Mouse (Mus musculus): Measurements from ENCODE around the gene Ppp1r14b. TPM values are rescaled to one million over a fixed set of nuclear protein-coding genes. Genes with fewer than 3 reads are reported as not detected.

Gene Ppp1r14b
- total RNA-seq, 4 experiments from 2014 or later: 56.6 to 72.1 (median 59.0) TPM

DNA sequence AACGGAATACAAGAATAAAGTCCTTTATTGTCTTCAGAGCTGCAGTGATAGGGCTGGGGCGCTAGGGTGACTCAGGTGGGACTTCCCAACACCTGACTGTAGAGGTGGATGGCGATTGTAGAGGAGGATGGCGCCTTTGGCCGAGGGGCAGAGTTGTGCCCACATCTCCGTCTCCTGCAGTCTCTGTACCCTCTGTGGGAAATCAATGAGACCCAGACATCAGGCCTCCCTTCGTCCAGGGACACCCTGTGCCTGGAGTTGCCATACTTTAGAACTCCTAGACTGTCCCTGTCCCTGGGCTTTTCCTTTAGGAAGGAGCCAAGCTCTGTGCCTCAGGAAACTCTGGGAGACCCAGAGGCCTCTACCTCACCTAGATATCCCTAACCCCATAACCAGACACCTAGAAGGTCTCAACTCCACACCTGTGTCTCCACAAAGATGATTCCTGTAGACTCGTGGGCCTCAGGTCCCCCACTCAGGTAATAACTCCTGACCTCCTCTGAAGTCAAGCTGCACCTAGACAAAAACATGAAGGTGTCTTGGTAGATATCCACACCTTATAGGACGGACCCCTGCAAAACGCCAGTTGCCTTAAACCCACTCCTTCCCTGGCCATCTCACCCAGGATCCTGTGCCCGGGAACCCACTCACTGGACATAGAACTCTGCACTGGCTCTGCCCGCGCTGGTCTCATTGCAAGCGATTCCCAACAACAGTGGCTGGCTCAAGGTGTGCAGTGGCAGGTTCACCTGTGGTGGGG, 18.4 kb downstream of the Ppp1r14b start:
- peak in 1 of 2 experiments; percentile 22 for DNase-seq (ENCODE audit: low spot score in 2 of 2)

DNA sequence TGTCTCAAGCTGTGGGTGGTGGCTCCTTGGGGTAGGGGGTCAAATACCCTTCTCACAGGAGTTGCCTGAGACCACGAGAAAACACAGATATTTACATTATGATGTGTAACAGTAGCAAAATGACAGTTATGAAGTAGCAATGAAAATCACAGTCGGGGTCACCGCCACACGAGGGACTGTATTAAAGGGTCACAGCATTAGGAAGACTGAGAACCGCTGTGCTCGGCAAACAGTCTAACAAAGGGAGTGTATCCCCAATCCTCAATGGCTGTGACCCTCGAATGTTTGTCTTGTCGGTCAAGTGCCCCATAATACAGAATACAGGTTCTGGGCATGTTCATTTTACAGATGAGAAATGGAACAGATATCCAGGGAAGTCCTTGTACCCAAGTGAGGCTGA, 19.2 kb downstream of the Ppp1r14b start:
- no peak for DNase-seq (ENCODE audit: low spot score in 2 of 2)

DNA sequence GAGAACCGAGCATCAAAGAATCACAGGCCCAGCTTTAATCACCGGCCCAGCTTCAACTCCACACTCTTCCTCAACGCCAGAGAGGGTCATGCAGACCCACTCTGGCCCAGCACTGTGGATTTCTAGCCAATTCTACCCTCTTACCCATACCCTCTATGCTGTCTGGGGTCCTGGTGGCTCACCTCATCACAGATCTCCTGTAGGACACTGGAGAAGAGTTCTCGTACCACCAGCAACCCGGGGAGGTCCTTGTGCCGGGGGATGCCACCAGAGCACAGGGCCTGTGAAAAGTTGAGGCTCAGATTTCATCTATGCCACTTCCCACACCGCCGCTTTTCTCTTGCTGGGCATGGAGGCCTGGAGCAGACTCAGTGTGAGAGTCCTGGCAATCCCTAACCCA, 19.7 kb downstream of the Ppp1r14b start:
- DNase-seq (ENCODE audit: low spot score in 2 of 2): no peak

DNA sequence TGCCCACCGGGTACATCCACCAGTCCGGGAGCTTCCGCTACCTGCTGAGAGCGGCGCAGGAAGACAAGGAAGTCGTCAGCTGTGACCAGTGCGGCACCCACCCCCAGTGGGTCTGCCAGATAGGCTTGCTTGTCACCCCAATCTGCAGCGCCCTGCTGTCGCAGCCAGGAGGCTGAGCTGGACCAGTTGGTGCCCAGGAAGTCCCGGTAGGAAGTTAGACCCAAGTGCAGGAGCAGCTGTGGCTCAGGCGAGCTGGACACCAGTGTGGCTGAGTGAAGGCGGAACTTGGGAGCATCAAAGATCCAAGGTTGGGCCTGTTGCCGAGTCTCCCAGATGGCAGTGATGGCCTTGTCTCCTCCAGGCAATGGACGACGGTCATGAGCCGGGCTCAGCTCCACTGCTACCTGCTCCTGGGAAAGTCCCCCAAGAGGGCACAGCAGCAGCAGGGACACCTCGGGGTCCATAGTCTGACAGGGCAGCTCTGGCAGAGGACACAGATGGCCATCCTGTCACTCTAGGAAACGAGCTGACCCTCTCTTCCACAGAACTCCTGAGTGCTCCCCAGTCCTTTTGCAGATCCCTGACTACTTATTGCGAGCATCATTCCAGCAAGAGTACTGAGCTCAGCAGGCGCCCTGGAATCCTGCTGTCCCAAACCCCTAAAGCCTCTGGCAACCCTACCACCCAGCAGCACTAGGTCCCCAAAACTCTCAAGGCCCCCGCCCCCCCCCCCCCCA, 20.7 kb downstream of the Ppp1r14b start:
- DNase-seq (ENCODE audit: low spot score in 2 of 2): no peak

DNA sequence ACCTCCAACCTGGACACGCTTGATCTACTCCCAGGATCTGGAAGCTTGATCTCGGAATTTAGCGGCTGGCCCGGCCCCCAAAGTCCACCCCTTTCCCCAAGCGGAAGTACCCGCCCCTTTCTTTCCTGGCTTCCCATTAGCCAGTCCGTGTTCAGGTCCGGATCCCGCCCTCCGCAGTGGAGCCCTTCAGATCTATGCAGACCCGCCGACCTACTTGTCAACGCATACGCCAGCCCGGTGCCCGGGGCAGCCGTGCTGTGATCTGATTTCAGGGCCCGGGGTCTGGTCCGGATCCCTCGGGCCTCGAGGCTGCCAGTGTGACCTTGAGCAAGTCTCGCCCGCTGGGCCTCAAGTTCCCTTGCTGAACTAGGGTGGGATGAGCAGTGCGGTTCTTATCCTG, 21.2 kb downstream of the Ppp1r14b start, which contains the start of the genes Nudt22 and Trpt1:
Gene Nudt22 (minus strand): TSS at position 112 of the 400 bp plus-strand sequence.
Gene Trpt1 (plus strand): TSS at position 126 of the 400 bp plus-strand sequence.
- peak; percentile 71 to 77 for DNase-seq (ENCODE audit: low spot score in 2 of 2)

DNA sequence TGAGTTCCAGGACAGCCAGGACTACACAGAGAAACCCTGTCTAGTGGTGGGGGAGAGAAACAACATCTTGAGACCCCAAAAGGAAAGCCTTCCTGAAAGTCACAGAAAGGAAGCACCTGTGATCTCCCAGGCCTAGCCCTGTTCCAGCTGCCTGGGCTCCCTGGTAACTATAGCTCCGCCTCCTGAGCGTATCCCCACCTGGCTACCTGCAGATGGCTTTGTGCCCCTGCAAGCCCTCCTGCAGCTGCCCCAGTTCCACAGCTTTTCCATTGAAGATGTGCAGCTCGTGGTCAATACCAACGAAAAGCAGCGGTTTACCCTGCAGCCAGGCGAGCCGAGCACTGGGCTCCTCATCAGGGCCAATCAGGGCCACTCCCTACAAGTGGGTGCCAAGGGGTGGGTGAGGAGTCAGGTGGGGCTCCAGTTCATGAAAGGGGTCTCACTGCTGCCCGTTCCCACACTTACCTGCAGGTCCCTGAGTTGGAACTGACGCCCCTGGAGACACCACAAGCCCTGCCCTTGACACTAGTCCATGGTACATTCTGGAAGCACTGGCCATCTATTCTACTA, 23.0 kb downstream of the Ppp1r14b start:
- DNase-seq (ENCODE audit: low spot score in 2 of 2): peak in 1 of 2 experiments; percentile 11

DNA sequence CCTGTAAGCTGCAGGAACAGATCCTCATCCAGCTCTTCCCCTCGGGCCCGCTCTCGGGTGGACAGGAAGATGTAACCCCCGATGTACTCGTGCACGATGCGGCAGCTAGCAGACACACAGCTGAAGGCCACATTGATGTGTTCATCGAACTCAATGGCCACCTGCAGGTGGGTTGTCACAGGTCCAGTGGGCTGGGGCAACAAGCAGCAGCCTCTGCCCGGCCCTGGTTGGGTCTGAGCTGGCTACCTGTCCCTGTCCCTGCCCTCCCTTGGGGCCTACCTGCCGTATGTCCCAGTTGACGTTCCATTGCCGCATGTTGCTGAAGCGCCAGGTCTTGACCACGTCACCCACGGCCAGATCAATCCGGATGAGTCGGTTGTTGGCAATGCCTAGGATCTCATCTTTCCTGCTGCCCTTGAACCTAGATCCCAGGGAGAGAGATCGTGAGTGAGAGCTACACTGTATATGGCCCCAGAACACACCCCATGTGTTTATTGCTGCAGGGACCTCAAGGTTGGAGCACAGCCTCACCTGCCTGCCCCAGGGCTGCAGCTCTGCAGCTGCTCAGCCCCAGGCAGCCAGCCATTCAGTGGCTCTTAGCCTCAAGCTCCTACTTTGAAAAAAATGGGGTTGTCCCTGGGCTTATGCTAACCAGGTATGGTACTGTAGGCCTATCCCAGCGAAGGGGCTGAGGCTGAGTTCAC, 24.7 kb downstream of the Ppp1r14b start:
- DNase-seq (ENCODE audit: low spot score in 2 of 2): no peak

DNA sequence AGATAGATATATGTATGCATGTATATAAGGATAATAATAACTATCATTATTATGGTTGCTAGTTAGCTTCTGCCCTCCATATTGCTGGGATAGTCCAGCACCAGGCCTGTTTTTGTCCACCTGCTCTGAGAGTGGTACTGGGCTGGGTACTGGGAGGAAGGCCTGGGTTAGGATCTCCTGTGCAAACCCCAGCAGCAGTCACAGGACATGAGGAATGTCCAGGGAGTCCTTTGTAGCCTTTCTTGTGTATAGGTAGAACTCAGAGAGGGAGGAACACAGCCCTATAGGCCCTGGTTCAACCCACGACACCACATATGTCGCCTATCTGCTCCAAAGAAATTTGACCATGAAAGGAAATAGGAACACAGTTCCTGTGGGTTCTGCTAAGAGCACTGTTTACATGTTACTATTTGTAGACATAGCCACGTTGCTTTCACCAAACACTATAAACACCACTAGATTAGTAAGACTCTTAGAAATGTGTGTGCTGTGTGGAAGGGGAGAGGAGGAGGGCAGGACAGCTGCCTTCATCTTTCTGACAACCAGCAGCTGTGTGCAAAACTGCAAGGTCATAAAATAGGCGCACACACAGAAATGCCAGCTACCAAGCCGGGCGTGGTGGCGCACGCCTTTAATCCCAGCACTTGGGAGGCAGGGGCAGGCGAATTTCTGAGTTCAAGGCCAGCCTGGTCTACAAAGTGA, 32.3 kb downstream of the Ppp1r14b start:
- DNase-seq (ENCODE audit: low spot score in 2 of 2): no peak

DNA sequence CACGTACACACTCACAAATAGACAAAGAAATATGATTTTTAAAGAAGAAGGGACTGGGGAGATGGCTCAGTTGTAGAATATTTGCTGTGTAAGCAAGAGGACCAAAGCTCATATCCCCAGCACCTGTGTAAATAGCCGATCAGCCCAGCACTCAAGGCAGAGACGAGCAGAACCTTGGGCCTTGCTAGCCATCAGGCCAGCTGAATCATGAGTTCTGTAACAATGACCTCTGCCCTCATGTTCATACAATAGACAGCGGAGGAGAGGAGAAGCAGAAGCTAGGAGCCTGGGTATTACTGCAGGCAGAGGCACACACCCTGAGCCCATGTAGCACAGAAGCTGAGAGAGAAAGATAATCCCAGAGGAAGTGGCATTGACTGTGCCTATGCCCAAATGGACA, 37.7 kb downstream of the Ppp1r14b start:
- DNase-seq (ENCODE audit: low spot score in 2 of 2): no peak

DNA sequence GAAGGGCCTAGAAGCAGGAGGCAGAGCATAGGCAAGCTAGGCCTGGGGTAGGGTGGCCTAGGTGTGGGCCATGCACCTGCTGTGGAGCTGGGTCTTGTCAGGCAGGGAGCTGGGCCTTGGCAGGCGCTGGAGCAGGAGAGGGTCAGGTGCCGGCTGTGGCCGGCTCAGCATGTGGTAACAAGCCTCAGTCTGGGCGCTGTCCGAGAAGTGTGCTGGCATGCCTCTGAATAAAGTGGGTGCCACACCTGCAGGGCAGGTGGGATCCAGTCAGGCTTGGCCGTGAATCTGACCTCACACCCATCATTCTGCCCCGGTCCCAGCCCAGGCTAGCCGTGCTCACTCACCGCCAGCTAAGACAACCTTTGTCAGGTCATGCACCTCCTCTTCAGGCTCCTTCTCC, 39.2 kb downstream of the Ppp1r14b start:
- no peak for DNase-seq (ENCODE audit: low spot score in 2 of 2)

DNA sequence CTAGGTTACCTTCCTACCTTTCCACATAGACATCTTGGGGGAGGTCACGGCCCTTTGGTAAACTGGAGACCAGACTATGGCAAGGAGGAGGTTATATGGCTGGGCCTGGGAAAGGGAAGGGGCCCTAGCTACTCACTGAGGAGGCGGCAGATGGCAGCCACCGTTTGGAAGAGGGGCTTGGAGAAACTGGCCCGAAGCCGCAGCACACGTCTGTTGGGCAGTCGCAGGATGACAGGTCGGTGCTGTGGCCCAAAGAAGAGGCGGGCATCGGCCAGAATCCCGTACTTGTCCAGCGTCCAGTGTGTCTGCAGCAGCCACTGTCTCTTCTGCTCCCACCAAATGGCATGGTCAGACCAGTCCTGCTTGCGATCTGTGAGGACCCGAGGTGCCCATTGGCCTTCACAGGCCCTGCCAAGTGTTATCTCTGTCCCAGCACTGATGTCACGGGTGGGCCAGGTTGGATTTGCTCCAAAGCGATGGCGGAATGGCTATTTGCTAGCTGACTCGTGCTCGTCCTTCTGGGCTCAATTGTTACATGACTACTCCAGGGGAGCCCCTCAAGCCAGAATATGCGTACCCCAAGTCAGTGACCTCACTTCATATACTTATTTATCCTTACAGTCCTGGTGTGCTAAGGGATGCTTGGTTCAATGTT, 39.8 kb downstream of the Ppp1r14b start:
- DNase-seq (ENCODE audit: low spot score in 2 of 2): no peak

DNA sequence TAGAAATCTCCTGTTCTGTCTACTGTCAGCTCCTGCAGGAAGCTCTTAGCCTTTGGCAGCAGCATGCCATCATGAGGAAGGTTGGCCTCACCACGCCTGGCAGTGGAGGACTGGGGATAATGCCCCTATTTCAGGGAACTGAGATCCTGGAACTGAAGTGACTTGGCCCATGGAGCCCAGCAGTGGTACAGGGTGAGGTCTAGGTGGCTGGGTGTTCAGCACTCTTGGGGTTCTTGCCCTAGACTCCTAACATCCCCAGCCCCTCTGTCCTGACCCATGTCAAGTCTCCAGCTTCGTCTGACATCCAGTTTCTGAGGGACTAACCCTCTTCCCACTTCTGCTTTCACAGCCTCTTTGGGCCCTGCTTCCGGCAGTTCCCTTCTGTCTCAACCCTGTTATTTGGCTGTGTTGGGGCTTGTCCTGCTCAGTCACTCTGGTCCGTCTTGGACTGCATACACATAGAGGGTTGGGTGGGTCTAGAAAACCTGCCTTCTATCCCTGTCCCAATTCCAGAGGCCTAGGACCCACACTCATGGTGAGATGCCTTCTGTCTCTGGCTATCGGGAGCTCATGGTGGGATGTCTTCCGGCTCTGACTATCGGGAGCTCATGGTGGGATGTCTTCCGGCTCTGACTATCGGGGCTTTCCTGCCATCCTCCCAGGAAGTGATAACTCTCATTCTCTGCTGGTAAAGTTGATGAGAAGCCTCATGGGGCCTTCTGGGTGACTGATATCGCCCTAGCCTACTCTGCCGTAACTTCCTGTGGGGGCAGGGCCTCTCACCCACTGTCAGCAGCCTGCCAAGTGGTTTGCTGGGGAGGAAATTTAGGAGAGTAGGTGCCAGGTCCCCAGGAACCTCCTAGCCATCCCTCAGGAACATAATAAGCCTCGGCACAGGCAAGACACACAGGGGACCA, 43.0 kb downstream of the Ppp1r14b start:
- DNase-seq (ENCODE audit: low spot score in 2 of 2): no peak

DNA sequence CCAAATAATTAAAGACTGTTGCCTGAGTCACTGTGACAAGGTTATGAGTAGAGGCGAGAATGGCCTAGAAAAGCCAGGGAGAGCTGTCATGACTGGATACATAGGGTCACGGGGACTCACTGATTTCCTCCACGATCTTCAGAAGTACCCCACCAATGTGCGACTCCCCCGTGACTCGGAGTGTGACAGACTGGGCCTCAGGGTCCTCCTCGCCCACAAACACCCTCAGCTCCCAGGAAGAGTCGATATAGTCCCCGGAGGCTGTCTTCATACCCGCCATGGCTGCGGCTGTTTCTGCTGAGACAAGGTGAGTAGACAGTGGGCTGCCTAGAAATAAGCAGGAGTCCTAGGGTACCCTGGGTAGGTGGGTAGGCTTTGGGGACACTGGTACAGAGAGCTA, 43.8 kb downstream of the Ppp1r14b start:
- no peak for DNase-seq (ENCODE audit: low spot score in 2 of 2)

DNA sequence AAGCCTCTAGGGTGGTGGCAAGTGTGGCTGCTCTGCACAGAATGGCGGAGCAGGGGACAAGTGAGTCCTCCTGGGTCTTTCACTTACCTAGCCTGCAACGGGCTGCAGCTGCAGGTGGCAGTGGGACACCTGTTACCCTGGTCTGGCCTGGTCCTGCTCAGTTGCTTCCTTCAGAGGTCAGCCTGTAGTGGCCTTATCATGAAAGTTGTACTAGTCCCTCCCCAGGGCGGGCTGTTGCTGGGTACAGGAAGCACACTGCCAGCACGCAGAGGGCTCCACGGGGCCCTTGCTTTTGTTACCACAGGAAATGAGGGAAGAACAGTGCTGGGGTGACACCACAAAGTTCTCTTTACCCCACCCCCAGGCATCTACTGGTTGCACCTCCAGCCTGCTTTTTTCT, 44.4 kb downstream of the Ppp1r14b start, which contains the start of gene Fermt3:
Gene Fermt3 (minus strand): TSS at position 279 of the 400 bp plus-strand sequence.
- no peak for DNase-seq (ENCODE audit: low spot score in 2 of 2)

DNA sequence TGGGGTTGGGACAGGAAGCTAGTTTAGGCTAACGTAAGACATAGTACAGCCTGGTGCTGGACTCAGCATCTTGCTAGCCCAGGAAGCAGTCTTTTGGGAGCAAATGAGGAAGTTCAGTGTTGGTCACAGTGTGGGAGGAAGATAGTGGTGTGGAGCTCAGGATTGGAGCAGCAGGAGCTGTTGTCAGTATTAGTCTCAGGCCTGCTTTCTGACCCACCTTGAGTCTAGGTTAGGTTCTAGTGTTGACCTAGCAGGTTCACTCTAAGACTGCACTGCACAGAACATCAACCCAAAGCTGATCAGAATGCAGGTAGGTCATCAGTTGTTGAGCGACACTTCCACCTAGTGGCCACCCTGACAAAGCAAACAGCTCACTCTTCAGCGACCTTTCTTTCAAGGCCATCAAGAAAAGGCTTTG, 45.5 kb downstream of the Ppp1r14b start:
- no peak for DNase-seq (ENCODE audit: low spot score in 2 of 2)

All from left cerebral cortex, adult 8-10 months (tissue).